Mouse (Mus musculus) brain, embryonic 14.5 days (tissue): ENCODE measurements around the gene Mprip.

ENCODE experiments used
- CTCF ChIP-seq: fragments of 200-500 bp; IDR thresholded peaks from 2 replicates; pipeline ENCODE4 v1.5.1; 2012; ENCODE audit warnings: inconsistent platforms, mild to moderate bottlenecking, moderate library complexity, borderline replicate concordance; ENCODE audit not compliant: insufficient read depth, insufficient read length; ENCODE audit errors: extremely low read depth
- POLR2A ChIP-seq: fragments of 200-500 bp; IDR thresholded peaks from 2 replicates; pipeline ENCODE4 v1.6.1; 2012; ENCODE audit warnings: mild to moderate bottlenecking, inconsistent platforms, borderline replicate concordance; ENCODE audit not compliant: poor library complexity, insufficient read depth, insufficient read length, severe bottlenecking; ENCODE audit errors: extremely low read depth

DNA sequence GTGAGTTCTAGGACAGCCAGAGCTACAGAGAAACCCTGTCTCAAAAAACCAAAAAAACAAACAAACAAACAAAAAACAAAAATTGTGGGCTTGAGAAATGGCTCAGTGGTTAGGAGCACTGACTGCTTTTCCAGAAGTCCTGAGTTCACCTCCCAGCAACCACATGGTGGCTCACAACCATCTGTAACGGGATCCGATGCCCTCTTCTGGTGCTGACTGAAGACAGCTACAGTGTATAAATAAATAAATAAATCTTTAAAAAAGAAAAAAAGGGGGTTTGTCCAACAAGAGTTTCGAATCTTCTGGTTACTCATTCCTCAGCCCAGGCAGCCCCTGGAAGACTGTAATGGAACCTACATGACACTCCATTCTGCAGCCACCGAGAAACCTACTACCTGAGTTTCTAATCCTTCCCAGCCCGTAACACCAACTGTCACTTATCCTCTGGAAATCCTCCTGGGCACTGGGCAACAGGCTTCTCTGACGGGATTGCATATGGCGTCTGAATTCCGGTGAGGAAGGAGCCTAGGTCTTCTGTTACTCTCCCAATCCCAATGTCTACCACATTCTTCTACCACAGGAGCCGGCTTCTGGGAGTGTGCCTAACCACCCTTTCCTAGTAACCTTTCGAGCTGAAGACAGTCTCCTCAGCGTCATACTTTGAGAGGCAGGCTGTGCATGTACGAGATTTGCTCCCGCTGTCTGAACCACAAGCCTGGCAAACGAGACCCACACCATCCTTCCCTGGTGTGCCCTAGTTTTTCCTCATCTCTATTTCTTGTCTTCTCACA lies 147.3 kb downstream of the Mprip start:
- peak; percentile 8; the same call in 1 of the 2 replicates for TF ChIP-seq CTCF
- no peak for TF ChIP-seq POLR2A
